Mouse (Mus musculus) neutrophil, adult 65 days (primary cell): ENCODE results near the gene Olfr115. TPM values are rescaled to one million over a fixed set of nuclear protein-coding genes. Genes with fewer than 3 reads are reported as not detected.

Source experiments
- total RNA-seq: library from RNA; stranded (reverse); gene quantifications from 2 replicates; pipeline ENCODE4 v1.2.4, GENCODE M21; 2023

Olfr115 gene
- total RNA-seq: not detected in 2 replicates

DNA sequence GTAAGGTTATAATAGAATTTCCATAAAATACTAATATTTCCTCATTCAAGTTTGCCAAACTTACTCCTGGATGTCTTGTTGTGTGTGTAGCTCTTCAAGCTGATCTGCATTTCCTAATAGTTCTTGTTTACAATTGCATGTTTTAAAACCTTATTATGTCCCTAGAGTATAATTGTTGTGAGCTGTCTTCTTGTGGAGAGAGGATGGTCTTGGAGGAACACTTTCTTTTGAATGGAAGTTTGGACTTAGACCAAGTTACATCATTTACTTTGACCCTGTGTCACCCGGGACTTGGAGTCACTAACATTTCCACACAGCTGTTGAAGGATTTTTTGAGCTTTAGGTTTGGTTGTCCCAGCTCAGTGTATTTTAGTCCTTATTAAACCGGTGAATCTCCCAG is at the start of gene Olfr115, which contains the start of gene Olfr116:
Olfr115 (minus strand) TSS at position 101 of the 400 bp plus-strand sequence.
Olfr116 (minus strand) TSS at position 191 of the 400 bp plus-strand sequence.

DNA sequence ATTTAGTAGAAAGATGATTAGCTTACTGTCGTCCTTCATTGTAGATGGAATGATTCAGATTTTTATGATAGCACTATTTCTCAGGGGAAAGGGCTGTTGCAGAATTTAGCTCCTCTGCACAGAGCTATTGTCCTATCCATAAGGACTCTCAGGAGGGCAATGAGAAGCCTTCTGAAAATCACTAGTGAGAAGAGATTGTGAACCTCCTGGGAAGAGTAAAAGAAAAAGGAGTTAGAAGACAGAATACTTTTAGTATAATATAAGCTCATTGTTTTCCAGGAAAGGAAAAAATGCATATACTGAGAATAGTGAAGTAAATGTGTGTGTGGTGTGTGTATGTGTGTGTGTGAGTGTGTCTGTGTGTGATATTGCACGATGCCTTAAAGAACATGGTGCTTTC is 39.8 kb upstream of the Olfr115 start, which contains the start of gene Olfr118:
Olfr118 (plus strand) TSS at position 301 of the 400 bp plus-strand sequence.

DNA sequence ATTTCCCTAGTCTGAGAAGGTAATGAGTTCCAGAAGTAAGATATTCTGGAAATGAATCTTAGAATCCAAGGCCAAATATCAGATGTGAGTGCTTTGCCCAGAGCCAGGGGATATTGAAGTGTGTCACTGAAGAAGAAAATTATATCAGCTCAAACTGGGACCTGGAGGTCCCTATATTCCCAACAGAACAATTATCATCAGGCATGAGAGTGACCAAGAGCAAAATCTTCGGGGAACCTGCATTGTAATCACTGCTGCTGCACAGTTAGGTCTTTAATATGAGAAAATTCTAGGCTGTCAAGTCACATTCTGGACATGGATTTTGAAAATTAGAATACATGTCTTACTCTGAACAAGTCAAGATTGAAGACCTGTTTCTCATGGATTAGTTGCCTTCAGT is 36.8 kb upstream of the Olfr115 start, which contains the start of gene Olfr117:
Olfr117 (minus strand) TSS at position 101 of the 400 bp plus-strand sequence.

DNA sequence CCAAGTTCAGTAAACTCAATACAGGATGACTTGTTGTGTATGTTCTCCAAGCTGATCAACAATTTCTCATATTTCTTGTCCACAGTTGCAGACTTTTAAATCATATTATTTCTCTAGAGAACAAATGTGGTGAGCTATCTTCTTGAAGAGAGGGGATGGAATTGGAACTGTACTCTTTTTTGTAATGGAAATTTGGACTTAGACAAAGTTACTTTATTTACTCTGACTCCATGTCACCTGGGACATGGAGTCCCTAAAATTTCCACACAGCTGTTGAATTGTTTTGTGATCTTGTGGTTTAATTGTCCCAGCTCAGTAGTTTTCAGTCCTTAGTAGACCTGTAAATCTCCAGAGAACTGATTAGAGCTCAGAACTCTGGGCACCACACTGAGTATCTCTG is 34.3 kb downstream of the Olfr115 start, which contains the start of gene Olfr114:
Olfr114 (minus strand) TSS at position 101 of the 400 bp plus-strand sequence.

DNA sequence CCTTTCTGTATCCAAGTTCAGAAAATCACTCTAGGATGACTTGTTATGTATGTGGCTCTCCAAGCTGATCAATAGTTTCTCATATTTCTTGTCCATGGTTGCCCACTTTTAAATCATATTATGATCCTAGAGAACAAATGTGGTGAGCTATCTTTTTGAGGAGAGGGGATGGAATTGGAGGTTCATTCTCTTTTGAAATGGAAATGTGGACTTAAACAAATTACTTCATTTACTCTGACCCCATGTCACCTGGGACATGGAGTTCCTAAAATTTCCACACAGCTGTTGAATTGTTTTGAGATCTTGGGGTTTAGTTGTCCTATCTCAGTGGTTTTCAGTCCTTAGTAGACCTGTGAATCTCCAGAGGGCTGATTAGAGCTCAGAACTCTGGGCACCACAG is 49.3 kb downstream of the Olfr115 start, which contains the start of gene Olfr113:
Olfr113 (minus strand) TSS at position 101 of the 400 bp plus-strand sequence.

DNA sequence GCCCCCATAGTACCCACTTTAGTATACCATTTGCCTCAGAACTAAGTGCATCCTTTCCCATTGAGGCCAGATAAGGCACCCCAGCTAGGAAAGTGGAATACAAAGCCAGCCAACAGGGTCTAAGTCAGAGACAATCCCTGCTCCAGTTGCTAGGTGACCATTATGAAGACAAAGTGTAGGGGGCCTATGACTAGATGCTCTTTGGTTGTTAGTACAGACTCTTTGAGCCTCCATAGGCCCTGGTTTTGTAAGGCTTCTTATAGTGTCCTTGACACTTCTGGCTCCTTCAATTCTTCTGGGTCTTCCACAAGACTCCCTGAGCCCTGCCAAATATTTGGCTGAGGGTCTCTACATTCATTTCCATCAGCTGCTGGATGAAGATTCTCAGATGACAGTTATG is 57.6 kb downstream of the Olfr115 start, which contains the start of gene Olfr112:
Olfr112 (minus strand) TSS at position 101 of the 400 bp plus-strand sequence.

Other genes with a start within 250 kb of the Olfr115 start
- not detected in 2 replicates for gene Olfr105-ps, start 248.1 kb downstream of the Olfr115 start, total RNA-seq
- not detected in 2 replicates for gene Olfr106-ps, start 236.7 kb downstream of the Olfr115 start, total RNA-seq
- not detected in 2 replicates for gene Olfr107, start 227.9 kb downstream of the Olfr115 start, total RNA-seq
- gene Olfr108, start 181.6 kb downstream of the Olfr115 start, total RNA-seq: not detected in 2 replicates
- gene Olfr109, start 168.2 kb downstream of the Olfr115 start, total RNA-seq: not detected in 2 replicates
- not detected in 2 replicates for gene H2-M2, start 143.6 kb downstream of the Olfr115 start, total RNA-seq
- not detected in 2 replicates for gene Olfr110, start 134.6 kb downstream of the Olfr115 start, total RNA-seq
- gene Olfr111, start 119.1 kb downstream of the Olfr115 start, total RNA-seq: not detected in 2 replicates
- gene Olfr112, start 57.7 kb downstream of the Olfr115 start, total RNA-seq: not detected in 2 replicates
- not detected in 2 replicates for gene Olfr113, start 49.4 kb downstream of the Olfr115 start, total RNA-seq
- not detected in 2 replicates for gene Olfr114, start 34.4 kb downstream of the Olfr115 start, total RNA-seq
- gene Olfr116, start 90 bp upstream of the Olfr115 start, total RNA-seq: not detected in 2 replicates
- gene Olfr117, start 36.7 kb upstream of the Olfr115 start, total RNA-seq: not detected in 2 replicates
- not detected in 2 replicates for gene Olfr118, start 39.9 kb upstream of the Olfr115 start, total RNA-seq
- not detected in 2 replicates for gene Olfr119, start 69.5 kb upstream of the Olfr115 start, total RNA-seq
- gene Olfr120, start 94.7 kb upstream of the Olfr115 start, total RNA-seq: not detected in 2 replicates
- not detected in 2 replicates for gene Olfr121, start 121.7 kb upstream of the Olfr115 start, total RNA-seq
- not detected in 2 replicates for gene Olfr122, start 141.5 kb upstream of the Olfr115 start, total RNA-seq
- gene Olfr123, start 166.4 kb upstream of the Olfr115 start, total RNA-seq: not detected in 2 replicates
- not detected in 2 replicates for gene Olfr124, start 172.8 kb upstream of the Olfr115 start, total RNA-seq
- not detected in 2 replicates for gene Olfr125, start 205.8 kb upstream of the Olfr115 start, total RNA-seq
- not detected in 2 replicates for gene Olfr126, start 220.4 kb upstream of the Olfr115 start, total RNA-seq